Mouse (Mus musculus) kidney, adult 10 weeks (tissue): Measurements from ENCODE around the gene Cd300lf. TPM values are rescaled to one million over a fixed set of nuclear protein-coding genes. Genes with fewer than 3 reads are reported as not detected.

Experiments
- polyA plus RNA-seq: library from polyadenylated mRNA; stranded (reverse); fragments of 350-450 nt; fragmentation: Illumina TruSeq; extraction: RNeasy Lipid Tissue Mini Kit (QIAGEN cat#74804); gene quantifications from one replicate; pipeline ENCODE4 v1.2.3, GENCODE M21; 2014; ENCODE audit warnings: low read depth, low replicate concordance

Gene Cd300lf
- not detected for polyA plus RNA-seq

GRCm38 (mm10) chr11:115133800-115134199, at the start of gene Cd300lf:
TSS of gene Cd300lf (minus strand) at chr11:115133992.

GRCm38 (mm10) chr11:115162832-115163480, 29.2 kb upstream of the Cd300lf start, which contains the start of gene Slc9a3r1:
TSS of gene Slc9a3r1 (plus strand) at chr11:115163341.

GRCm38 (mm10) chr11:115091362-115091901, 42.4 kb downstream of the Cd300lf start, which contains the start of gene Rab37:
TSS of gene Rab37 (plus strand) at chr11:115091431.

Other genes starting within 250 kb of the Cd300lf start
- gene Cd300a, start 244.0 kb downstream of the Cd300lf start, polyA plus RNA-seq: 0.36 TPM
- not detected for gene Cd300lb, start 199.6 kb downstream of the Cd300lf start, polyA plus RNA-seq
- gene Cd300c, start 164.8 kb downstream of the Cd300lf start, polyA plus RNA-seq: not detected
- gene Cd300ld, start 144.1 kb downstream of the Cd300lf start, polyA plus RNA-seq: 0.97 TPM
- 0.53 TPM for gene Cd300c2, start 132.1 kb downstream of the Cd300lf start, polyA plus RNA-seq
- not detected for gene Cd300ld2, start 117.8 kb downstream of the Cd300lf start, polyA plus RNA-seq
- gene Cd300ld4, start 107.0 kb downstream of the Cd300lf start, polyA plus RNA-seq: not detected
- gene Cd300ld5, start 96.2 kb downstream of the Cd300lf start, polyA plus RNA-seq: not detected
- gene Cd300ld3, start 85.6 kb downstream of the Cd300lf start, polyA plus RNA-seq: not detected
- gene Cd300e, start 71.8 kb downstream of the Cd300lf start, polyA plus RNA-seq: not detected
- gene Rab37, start 42.6 kb downstream of the Cd300lf start, polyA plus RNA-seq: not detected
- 36.7 TPM for gene Slc9a3r1, start 29.3 kb upstream of the Cd300lf start, polyA plus RNA-seq
- 0.57 TPM for gene Tmem104, start 53.5 kb upstream of the Cd300lf start, polyA plus RNA-seq
- 1.6 TPM for gene Nat9, start 53.9 kb upstream of the Cd300lf start, polyA plus RNA-seq
- gene Grin2c, start 133.3 kb upstream of the Cd300lf start, polyA plus RNA-seq: not detected
- 2.1 TPM for gene Fdxr, start 143.1 kb upstream of the Cd300lf start, polyA plus RNA-seq
- gene Fads6, start 163.7 kb upstream of the Cd300lf start, polyA plus RNA-seq: 9.9 TPM
- not detected for gene Otop2, start 173.2 kb upstream of the Cd300lf start, polyA plus RNA-seq
- not detected for gene Ush1g, start 188.0 kb upstream of the Cd300lf start, polyA plus RNA-seq
- not detected for gene Otop3, start 200.7 kb upstream of the Cd300lf start, polyA plus RNA-seq
- gene Hid1, start 233.8 kb upstream of the Cd300lf start, polyA plus RNA-seq: not detected
- 0.12 TPM for gene Cdr2l, start 247.9 kb upstream of the Cd300lf start, polyA plus RNA-seq